Mouse (Mus musculus): ENCODE data around the gene Apol7a.

The Apol7a gene

GRCm38 (mm10) chr15:77370588-77370987 is 28.3 kb downstream of the Apol7a start:
- no peak for DNase-seq (ENCODE audit: low spot score in 2 of 2)

DNA sequence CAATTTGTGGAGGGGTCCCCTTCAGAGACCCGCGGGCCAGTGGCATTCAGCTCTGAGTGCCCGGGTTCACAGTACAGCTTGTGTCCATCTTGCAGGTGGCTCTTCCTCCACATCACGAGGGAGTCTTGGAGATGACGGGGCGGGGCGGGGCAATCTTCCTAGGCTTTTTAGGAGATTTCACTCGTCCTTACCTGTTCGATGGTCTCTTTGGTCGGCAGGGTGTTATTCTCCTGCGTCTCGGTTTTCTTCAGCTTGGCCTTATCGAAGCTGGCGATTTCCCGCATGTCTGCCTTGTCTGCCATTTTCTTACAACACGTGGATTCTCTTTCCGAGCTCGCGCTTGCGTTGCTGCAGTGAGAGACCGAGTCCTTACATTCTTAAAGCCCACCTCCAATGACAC is 28.9 kb downstream of the Apol7a start:
- DNase-seq (ENCODE audit: low spot score in 2 of 2): no peak

GRCm38 (mm10) chr15:77368818-77369320 is 30.0 kb downstream of the Apol7a start:
- DNase-seq (ENCODE audit: low spot score in 2 of 2): no peak

DNA sequence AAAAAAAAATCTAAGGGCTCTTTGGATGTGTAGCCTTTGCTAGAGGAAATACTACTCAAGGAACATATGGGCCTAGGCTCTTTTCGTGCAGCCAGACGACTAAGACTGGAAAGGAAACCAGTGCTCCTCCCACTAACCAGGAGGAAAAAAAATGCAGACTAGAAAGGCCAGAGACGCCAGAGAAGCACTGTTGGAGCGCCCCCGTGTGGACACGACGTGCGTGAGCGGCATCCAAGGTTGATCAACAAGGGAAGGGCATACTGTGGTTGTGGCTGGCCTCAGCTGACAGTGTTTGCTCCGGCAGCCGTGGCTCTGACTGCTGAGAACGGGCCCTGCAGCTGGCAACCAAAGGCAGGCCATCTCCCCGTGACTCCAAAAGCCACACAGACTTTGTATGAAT is 30.8 kb downstream of the Apol7a start:
- DNase-seq (ENCODE audit: low spot score in 2 of 2): peak; percentile 97

DNA sequence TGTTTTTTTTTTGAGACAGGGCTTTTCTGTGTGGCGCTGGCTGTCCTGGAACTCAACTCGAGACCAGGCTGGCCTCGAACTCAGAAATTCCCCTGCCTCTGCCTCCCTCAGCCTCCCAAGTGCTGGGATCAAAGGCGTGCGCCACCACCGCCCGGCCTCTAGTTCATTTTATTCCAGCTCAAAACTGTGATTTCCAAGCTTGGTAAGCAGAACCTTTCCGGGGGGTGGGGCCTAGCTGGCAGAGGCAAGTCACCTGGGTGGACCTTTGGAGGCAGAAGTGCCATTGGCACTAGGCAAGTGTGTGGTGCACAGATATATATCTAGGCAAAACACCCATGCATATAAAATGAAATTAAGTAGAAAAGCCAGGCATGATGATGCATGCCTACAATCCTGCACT is 31.4 kb downstream of the Apol7a start:
- no peak for DNase-seq (ENCODE audit: low spot score in 2 of 2)

DNA sequence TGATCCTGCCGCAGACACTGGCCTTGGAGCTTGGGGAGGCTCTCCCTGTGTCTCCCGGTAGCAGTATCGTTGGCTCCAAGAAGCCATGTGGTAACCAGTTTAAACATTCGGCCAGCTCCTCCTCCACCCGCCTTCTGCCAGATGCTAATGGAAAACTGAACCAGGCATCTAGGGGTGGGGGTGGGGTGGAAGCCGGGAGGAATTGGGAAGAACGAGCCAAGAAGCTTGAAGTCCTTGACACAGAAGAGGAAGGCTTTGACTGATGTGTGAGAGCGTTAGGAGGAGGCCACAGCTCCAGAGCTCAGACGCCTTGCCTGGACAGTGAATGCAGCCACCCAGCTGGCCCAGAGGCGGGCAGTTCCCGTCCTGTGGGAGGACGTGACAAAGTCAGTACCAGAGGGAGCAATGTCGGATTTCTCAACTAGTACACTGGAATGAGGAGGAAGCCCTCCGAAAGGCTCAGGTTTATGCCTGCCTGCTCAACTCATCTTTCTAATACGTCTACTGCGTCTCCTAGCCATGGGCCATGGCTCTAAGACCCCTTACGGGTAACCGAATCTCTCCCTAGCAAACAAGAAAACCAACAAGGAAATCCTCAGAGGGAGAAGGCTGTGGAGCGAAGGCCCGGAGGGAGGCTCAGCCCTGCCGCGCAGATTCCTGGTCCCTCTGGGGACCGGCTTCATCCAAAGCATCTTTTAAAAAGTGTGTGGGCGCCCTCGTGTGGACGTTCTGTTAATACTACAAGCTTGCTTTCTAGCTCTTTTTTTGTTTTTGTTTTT is 32.0 kb downstream of the Apol7a start:
- DNase-seq (ENCODE audit: low spot score in 2 of 2): peak; percentile 65 to 79

DNA sequence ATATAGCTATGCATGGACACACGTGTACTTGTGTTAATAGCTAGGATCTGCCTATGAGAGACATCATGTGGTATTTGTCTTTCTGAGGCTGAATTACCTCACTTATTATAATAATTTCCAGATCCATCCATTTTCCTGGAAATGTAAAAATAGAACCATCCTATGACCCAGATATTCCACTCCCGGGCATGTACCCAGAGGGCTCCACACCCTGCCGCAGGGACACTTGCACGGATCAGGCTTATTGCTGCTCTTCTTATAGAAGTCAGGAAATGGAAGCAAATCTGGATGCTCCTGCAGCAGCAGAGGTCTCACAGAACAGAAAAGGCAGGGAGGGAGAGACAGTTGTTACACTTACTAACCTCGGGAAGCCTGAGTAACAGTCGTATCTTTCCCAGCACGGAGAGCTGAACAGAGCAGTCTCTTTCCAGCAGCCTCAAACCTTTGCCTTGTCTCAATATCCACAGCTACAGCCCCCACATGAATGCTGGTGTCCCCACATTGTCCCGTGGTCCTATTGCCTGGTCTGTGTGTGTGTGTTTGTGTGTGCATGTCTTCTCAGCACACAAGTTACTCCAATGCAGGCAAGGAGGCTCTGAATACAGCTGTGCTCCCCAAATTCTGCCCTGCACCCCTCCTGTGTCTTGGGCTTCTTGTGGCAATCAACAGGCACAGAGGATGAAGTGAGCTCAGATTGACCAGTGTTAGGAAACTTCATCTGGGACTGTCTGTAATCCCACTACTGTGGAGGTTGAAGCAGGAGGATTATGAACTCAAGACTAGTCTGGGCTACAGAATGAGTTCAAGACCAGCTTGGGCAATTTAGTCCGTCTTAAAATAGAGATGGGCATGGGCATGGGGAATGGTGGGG is 33.0 kb downstream of the Apol7a start:
- no peak for DNase-seq (ENCODE audit: low spot score in 2 of 2)

DNA sequence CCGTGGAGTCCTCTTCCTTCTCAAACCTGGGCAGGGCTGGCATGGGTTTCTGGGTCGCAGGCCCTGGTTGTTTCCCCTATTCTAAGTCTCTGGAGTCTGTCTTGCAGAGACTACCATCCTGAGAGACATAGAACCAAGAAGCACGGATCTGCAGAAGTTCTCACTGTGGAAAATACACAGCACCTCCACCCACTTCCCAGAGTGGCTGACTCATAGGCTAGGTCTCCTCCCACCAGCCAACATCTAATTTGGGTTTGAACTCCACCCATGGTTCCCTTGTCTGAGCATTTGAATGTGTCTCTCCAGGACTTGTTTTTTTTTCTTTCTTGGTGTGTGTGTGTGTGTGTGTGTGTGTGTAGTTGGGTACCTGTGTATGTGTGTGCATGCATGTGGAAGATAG is 34.9 kb downstream of the Apol7a start:
- DNase-seq (ENCODE audit: low spot score in 2 of 2): peak in 1 of 2 experiments; percentile 50

- no peak for DNase-seq (ENCODE audit: low spot score in 2 of 2)
Measured at GRCm38 (mm10) chr15:77363578-77363977, 35.3 kb downstream of the Apol7a start.

DNA sequence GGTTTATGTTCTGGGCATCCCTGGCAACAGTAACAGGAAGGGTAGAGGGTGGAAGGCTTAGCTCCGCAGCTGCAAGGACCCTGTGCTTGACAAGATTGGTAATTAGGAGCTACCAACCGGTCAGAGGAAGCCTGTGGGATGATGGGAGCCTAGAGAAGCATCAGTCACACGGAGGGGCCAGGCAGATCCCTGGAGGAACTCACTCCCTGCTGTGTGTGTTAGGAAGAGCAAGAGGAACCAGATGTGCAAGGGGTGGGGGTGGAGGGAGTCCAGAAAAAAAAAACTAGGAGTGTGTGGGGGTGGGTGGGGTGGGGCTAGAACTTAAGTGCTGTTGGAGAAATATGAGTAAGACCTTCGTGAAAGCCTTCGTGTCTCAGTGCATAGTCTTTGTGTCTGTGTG is 36.0 kb downstream of the Apol7a start:
- no peak for DNase-seq (ENCODE audit: low spot score in 2 of 2)

GRCm38 (mm10) chr15:77359905-77360304 is 39.0 kb downstream of the Apol7a start:
- DNase-seq (ENCODE audit: low spot score in 2 of 2): no peak

DNA sequence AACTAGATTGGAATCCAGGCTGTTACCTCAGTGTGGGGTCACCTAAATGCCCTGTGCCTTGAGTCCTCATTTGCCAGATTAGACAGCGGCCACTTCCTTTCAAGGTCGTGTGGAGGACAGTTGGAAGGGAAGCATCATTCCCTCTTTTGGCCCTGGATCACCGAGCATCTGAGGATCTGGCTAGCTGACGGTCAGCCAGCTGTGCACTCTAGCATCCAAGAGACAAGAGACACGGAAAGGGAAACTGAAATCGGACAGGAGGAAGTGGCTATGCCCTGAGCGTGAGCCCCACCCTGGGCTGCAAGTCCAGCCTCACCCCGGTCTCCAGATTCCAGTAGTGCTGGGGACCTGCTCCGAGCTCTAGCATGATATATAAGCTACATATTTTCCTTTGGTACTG is 39.4 kb downstream of the Apol7a start:
- DNase-seq (ENCODE audit: low spot score in 2 of 2): no peak

DNA sequence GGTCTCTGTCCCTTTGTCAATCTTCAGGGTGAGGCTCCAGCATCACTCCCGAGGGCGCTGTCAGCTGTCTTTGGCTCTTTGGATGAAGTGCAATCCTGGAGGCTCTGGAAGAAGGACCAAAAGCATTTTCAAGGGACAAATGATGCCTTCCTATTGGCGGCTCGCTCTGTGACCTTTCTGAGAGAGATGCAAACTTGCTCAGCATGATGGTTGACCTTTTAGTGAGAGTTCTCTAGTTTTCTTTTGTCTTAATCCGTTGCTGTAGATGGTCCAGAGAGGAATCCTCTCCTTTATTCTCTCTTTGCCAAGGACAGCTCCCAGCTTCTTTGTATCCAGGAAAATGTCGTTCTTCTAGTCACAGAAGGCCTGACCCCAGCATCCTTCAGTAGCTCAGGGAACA is 39.8 kb downstream of the Apol7a start:
- DNase-seq (ENCODE audit: low spot score in 2 of 2): no peak

GRCm38 (mm10) chr15:77358320-77359040 is 40.4 kb downstream of the Apol7a start:
- DNase-seq (ENCODE audit: low spot score in 2 of 2): peak; percentile 63 to 79

DNA sequence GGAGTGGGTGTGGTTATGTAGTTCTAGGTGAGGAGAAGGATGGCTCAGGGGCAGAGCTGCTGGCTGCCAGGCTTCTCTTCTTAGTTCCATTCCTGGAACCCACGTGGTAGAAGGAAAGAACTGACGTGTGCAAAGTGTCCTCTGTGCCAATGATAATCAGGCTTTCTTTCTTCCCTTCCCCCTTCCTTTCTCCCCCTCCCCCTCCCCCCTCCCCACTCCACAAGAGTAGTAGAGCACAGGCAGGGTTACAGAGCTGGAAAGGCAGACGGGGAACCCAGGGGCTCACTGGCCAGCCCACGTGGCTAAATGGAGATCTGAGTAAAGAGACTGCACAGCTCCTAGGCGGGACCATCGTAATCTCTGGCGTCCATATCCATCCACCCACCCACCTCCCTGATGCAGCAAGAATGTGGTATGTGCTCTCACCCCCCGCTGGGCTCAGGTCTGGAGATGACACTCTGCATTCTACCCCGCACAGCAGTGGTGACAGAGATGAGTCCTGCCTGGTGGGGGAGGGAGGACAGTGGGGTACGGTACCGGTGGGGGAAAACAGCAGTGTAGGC is 42.6 kb downstream of the Apol7a start:
- DNase-seq (ENCODE audit: low spot score in 2 of 2): no peak

DNA sequence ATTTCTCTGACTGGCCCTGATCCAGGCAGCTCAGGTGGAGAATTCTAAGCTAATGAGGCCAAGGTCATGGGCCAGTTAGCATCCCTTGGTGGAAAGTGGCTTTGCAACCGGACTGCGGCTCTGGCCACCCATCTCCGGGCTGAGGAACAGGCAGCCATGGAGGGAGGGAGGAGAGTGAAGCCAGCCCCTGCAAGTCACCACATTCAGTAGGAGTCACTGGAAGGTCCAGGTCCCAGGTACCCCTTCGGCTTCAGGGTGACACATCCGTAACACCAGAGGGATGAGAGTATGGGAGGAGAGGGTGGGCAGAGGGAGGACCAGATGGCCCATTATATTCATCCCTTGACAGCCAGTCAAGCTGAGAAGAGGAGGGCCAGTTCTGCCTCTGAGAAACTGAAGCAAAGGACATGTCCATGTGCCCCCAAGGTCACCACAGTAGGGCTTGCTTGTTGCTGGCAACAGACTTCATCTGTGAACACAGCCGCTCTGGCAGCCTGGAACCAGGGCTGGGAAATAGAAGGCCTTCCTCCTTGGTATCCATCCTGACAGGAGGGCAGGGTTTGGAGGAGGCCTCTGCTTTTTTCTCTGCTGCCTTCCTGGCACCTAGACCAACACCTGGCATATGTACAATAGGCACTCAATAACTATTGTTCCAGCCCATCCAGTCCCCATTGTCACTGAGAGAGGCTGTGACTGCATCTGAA is 43.9 kb downstream of the Apol7a start:
- no peak for DNase-seq (ENCODE audit: low spot score in 2 of 2)

DNA sequence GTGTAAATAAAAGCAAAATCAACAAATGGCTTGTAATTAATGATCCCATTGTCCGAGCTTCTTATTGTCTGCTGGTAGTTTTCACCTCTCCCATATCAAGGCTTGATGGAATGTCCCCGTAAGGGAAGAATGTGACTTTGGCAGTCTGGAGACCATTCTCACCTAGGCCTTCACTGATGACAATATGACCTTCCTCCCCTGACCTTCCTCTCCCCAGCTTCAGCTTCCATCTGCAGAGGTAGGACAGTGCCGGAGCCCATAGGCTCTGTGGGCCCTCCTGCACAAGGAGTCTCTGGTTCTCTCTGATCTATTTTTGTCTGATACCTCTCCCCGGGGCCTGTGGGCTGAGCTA is 44.4 kb downstream of the Apol7a start:
- DNase-seq (ENCODE audit: low spot score in 2 of 2): no peak

DNA sequence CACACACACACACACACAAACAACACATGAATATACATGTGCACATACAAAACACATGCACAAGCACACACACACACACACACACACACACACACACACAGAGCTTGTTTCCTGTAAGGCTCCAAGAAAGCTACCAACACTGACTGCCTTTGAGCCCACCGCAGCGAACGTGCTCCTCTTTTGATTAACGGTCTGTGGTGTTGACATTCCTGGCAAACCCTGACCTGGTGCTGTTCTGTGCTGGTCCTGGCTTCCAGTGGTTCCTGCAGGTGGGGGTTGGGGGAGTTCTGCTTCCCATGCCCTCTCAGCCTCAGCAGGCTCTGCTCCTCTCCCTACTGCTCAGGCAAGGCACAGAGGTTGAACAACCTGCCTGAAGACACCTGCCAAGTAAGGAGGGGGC is 45.1 kb downstream of the Apol7a start:
- no peak for DNase-seq (ENCODE audit: low spot score in 2 of 2)

DNA sequence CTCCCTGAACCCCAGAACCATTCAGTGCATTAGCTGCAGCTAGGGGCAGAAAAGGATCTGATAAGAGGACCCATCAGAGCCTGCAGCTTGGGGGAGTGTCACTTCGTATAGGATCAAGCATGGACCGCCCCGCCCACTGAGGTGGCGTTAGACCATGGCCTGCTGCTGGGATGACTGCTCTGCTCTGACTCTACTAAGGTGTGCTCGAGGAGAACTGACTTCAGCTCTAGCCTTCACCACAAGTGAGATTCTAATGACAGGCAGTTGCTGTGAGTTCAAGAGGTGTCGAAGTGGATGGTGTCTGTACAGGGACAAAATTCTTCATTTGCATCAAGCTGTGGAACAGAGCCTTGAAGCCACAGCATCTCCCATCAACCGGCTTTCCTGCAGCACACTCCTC is 46.0 kb downstream of the Apol7a start:
- no peak for DNase-seq (ENCODE audit: low spot score in 2 of 2)

DNA sequence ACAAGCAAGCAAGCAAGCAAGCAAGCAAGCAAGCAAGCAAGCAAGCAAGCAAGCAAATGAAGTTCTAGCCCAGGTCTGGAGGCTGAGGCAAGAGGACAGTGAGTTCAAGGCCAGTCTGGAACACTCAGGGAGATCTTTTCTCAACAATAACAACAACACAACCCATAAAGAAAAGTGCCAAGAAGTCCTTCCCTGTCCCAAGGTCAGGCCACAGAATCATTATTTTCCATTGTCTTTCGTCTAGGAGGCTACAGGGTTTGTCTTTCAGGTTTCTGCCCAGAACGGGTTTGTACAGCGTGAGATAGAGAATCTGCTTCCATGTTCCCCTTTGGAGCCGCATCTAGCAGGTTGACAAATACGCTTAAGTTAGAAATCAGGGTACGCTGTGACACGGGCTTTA is 48.8 kb downstream of the Apol7a start:
- no peak for DNase-seq (ENCODE audit: low spot score in 2 of 2)

GRCm38 (mm10) chr15:77348146-77348545 is 50.8 kb downstream of the Apol7a start:
- no peak for DNase-seq (ENCODE audit: low spot score in 2 of 2)
